Mouse (Mus musculus) CH12.LX (cell line): Measurements from ENCODE around the gene Gm10799. TPM values are rescaled to one million over a fixed set of nuclear protein-coding genes. Genes with fewer than 3 reads are reported as not detected.
"Not testable (repeated sequence)": the region's sequence is repeated elsewhere in the genome, so short reads cannot be mapped to it uniquely, and the experiment has no call there.

Source experiments
- DNase-seq: peaks from one replicate; pipeline ENCODE4 v3.0.0-alpha.2; 2013; ENCODE audit errors: extremely low read depth
- H3K27ac ChIP-seq: 2 replicates; pipeline ENCODE4 v1.5.1; 2012; ENCODE audit warnings: low read depth, mild to moderate bottlenecking, control low read depth, moderate library complexity; ENCODE audit not compliant: insufficient read depth
- H3K27me3 ChIP-seq: replicated peaks from 2 replicates; pipeline ENCODE3; 2012; ENCODE audit warnings: inconsistent platforms
- H3K36me3 ChIP-seq, 2 experiments: replicated peaks in 1 of 2; 2 replicates each; pipeline versions ENCODE3 to v1.6.1; 2012; ENCODE audit warnings: inconsistent platforms in 1 of 2, low read length in 1 of 2, mild to moderate bottlenecking in 1 of 2, mixed read lengths in 1 of 2, moderate library complexity in 1 of 2; ENCODE audit not compliant: control insufficient read depth in 1 of 2, insufficient read depth in 1 of 2
- H3K4me1 ChIP-seq, 2 experiments: 2 replicates each; pipeline ENCODE4 v1.6.1; 2012; ENCODE audit warnings: inconsistent platforms in 1 of 2, moderate library complexity in 1 of 2; ENCODE audit not compliant: insufficient read depth in 2 of 2, control insufficient read depth in 1 of 2
- H3K4me2 ChIP-seq: 2 replicates; pipeline ENCODE4 v1.6.1; 2012; ENCODE audit warnings: low read depth, mild to moderate bottlenecking, control low read depth; ENCODE audit not compliant: poor library complexity, insufficient read depth, severe bottlenecking
- H3K4me3 ChIP-seq, 3 experiments: fragments of 150-350 bp in 1 of 3; sonication (generic) in 1 of 3; replicated peaks in 1 of 3; 2 replicates each; pipeline versions ENCODE3 to v1.5.1; 2011 to 2012; ENCODE audit warnings: low read depth in 2 of 3, low read length in 2 of 3, mild to moderate bottlenecking in 2 of 3, moderate library complexity in 2 of 3, control low read depth in 1 of 3, improper control_type of control experiment in 1 of 3, inconsistent platforms in 1 of 3, mixed read lengths in 1 of 3; ENCODE audit not compliant: poor library complexity in 1 of 3
- H3K79me2 ChIP-seq: replicated peaks from 2 replicates; pipeline ENCODE4 v1.6.1; 2012; ENCODE audit warnings: mild to moderate bottlenecking, moderate library complexity; ENCODE audit not compliant: control insufficient read depth, poor library complexity, insufficient read depth, severe bottlenecking; ENCODE audit errors: extremely low read depth
- H3K9ac ChIP-seq: 2 replicates; pipeline ENCODE4 v1.6.1; 2012; ENCODE audit warnings: low read depth, mild to moderate bottlenecking, control low read depth, moderate library complexity; ENCODE audit not compliant: insufficient read depth
- H3K9me3 ChIP-seq: replicated peaks from 2 replicates; pipeline ENCODE3; 2012; ENCODE audit warnings: low read length, inconsistent platforms, mixed read lengths
- BHLHE40 ChIP-seq: IDR thresholded peaks from 2 replicates; pipeline ENCODE4 v1.6.1; 2011; ENCODE audit warnings: mild to moderate bottlenecking, low read depth, low read length, improper control_type of control experiment
- CHD2 ChIP-seq: IDR thresholded peaks from 2 replicates; pipeline ENCODE4 v1.6.1; 2011; ENCODE audit warnings: low read length, improper control_type of control experiment
- MXI1 ChIP-seq: IDR thresholded peaks from 2 replicates; pipeline ENCODE4 v1.6.1; 2011; ENCODE audit warnings: mild to moderate bottlenecking, low read depth, low read length, improper control_type of control experiment
- NRF1 ChIP-seq: IDR thresholded peaks from 2 replicates; pipeline ENCODE4 v1.6.1; 2014; ENCODE audit warnings: low read depth, mild to moderate bottlenecking, inconsistent platforms, low read length, improper control_type of control experiment, moderate library complexity
- POLR2AphosphoS2 ChIP-seq: IDR thresholded peaks from 2 replicates; pipeline ENCODE4 v1.6.1; 2011; ENCODE audit warnings: low read depth, low read length, improper control_type of control experiment
- TBP ChIP-seq: conservative IDR thresholded peaks from 2 replicates; pipeline ENCODE4 v1.6.1; 2011; ENCODE audit warnings: low read depth, low read length, improper control_type of control experiment
- TCF12 ChIP-seq: IDR thresholded peaks from 2 replicates; pipeline ENCODE4 v1.6.1; 2014; ENCODE audit warnings: low read depth, mild to moderate bottlenecking, inconsistent platforms, low read length, improper control_type of control experiment
- USF1 ChIP-seq: IDR thresholded peaks from 2 replicates; pipeline ENCODE4 v1.6.1; 2014; ENCODE audit warnings: low read depth, mild to moderate bottlenecking, inconsistent platforms, low read length, improper control_type of control experiment
- ZNF384 ChIP-seq: IDR thresholded peaks from 2 replicates; pipeline ENCODE4 v1.6.1; 2012; ENCODE audit warnings: low read depth, low read length, improper control_type of control experiment, inconsistent platforms
- dilution Hi-C: fragments of 300-500 bp; cut with MboI; formaldehyde crosslinking; loops from 2 replicates; pipeline ENCODE4 v1.14.3; 2020; ENCODE audit warnings: low sequenced_read_pairs; ENCODE audit not compliant: extremely low pct_unique_long_range_greater_than_20kb, extremely low pct_ligation_motif_present
- in situ Hi-C: fragments of 300-500 bp; cut with MboI; formaldehyde crosslinking; loops from 3 replicates; pipeline ENCODE4 v1.14.3; 2019; ENCODE audit warnings: low sequenced_read_pairs, low pct_ligation_motif_present, low pct_unique_long_range_greater_than_20kb, mixed read lengths
- polyA plus RNA-seq: library from polyadenylated mRNA; unstranded; fragments of >175 nt; gene quantifications from 2 replicates; pipeline ENCODE4 v1.2.1, GENCODE M21; 2012; ENCODE audit warnings: low read depth; ENCODE audit not compliant: insufficient read length
- total RNA-seq, 2 experiments: library from RNA; depleted of rRNA; stranded (reverse); fragments of 300-350 nt in 1 of 2; fragments of >200 nt in 1 of 2; gene quantifications; 2 replicates each; pipeline ENCODE4 v1.2.3; 2012 to 2014

The Gm10799 gene
- total and polyA plus RNA-seq, 3 experiments: not detected

- peak within 1 kb of the TSS; percentile 31 for H3K27ac ChIP-seq
- TF ChIP-seq TCF12 (no peak), NRF1 (peak; percentile 89), ZNF384 (peak; percentile 66), TBP (no peak)
- H3K9me3 ChIP-seq: no peaks in the 10 kb centered on the region
- H3K9ac ChIP-seq: no peak within 1 kb of the TSS; the same call in 1 of the 2 replicates
- no peaks in the 10 kb centered on the region for H3K27me3 ChIP-seq
- peak; percentile 71 for DNase-seq
- no peaks in the 10 kb centered on the region for H3K79me2 ChIP-seq
- in situ Hi-C loops (no loop called here), dilution Hi-C loops (no loop called here)
- H3K36me3 ChIP-seq: no peaks in the 10 kb centered on the region
- H3K4me2 ChIP-seq: peak within 1 kb of the TSS; percentile 4; the same call in 1 of the 2 replicates
- H3K4me3 ChIP-seq: peak within 1 kb of the TSS; percentile 49 to 63 (median 50)
- H3K4me1 ChIP-seq: peaks cover 0 to 8% of the 10 kb centered on the region in 2 experiments; a peak in 1 of 4 replicates
These were observed 1.4 kb upstream of the Gm10799 start, which contains the start of gene Cd59b for GRCm38 (mm10) chr2:104069704-104070185. TSS of gene Cd59b (plus strand) at chr2:104069849.

GRCm38 (mm10) chr2:104065526-104065925 is 2.8 kb downstream of the Gm10799 start, which contains the start of gene Gm10912:
TSS of gene Gm10912 (plus strand) at chr2:104065826.
- H3K9me3 ChIP-seq, H3K9ac ChIP-seq, dilution Hi-C loops, H3K4me3 ChIP-seq, H3K27ac ChIP-seq, H3K4me2 ChIP-seq, in situ Hi-C loops, DNase-seq, H3K4me1 ChIP-seq, H3K27me3 ChIP-seq, H3K79me2 ChIP-seq: not testable (repeated sequence)
- H3K36me3 ChIP-seq: peaks cover 0 to 17% of the 10 kb centered on the region in 2 experiments

DNA sequence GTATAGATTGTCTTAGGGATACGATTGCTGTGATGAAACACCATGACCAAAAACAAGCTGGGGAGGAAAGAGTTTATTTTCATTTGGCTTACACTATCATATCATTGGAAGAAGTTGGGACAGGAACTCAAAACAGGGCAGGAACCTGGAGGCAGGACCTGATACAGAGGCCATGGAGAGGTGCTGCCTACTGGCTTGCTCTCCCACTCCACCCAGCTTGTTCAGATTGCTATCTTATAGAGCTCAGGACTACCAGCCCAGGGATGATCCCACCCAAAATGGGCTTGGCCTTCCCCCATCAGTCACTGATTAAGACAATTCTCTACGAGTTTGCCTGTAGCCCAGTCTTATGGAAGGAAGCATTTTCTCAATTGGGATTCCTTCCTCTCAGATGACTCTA is 4.2 kb downstream of the Gm10799 start:
- dilution Hi-C loops: no loop called here
- in situ Hi-C loops: no loop called here

More for the DNA sequence above, 4.2 kb downstream of the Gm10799 start:
- Histone ChIP-seq H3K27ac (no peak overlapping the region), H3K9me3 (no peaks in the 10 kb centered on the region), H3K27me3 (no peaks in the 10 kb centered on the region), H3K4me1 (no peaks in the 10 kb centered on the region), H3K9ac (no peak overlapping the region), H3K79me2 (no peaks in the 10 kb centered on the region), H3K36me3 (peaks cover 7 to 26% of the 10 kb centered on the region in 2 experiments), H3K4me3 (no peak overlapping the region), H3K4me2 (no peak overlapping the region)
- DNase-seq: no peak
- TF ChIP-seq CHD2: no peak
- no peak for TF ChIP-seq TCF12
- TF ChIP-seq BHLHE40: no peak
- no peak for TF ChIP-seq POLR2AphosphoS2
- TF ChIP-seq USF1: no peak
- TF ChIP-seq MXI1: no peak
